Mouse (Mus musculus): Measurements from ENCODE around the gene Aym1.
"Not testable (repeated sequence)": the region's sequence is repeated elsewhere in the genome, so short reads cannot be mapped to it uniquely, and the experiment has no call there.

- TF ChIP-seq POLR2A, CTCF (IDR thresholded peaks at IDR 0.05; ENCODE audit: extremely low read depth, insufficient read depth, low read length): not testable (repeated sequence)
Measured at GRCm38 (mm10) chr5:113367726-113368125, 10.6 kb downstream of the Aym1 start.

Data from cortical plate, adult 2 months (tissue).